Mouse (Mus musculus) cerebellum, adult 2 months (tissue): Measurements from ENCODE around the gene F7.

Experiments
- CTCF ChIP-seq: fragments of 200-500 bp; IDR thresholded peaks from 2 replicates; pipeline ENCODE4 v1.5.1; 2011; ENCODE audit warnings: low read depth, mild to moderate bottlenecking, control low read depth, low read length, moderate library complexity, borderline replicate concordance; ENCODE audit not compliant: insufficient read depth
- POLR2A ChIP-seq: fragments of 200-500 bp; IDR thresholded peaks from 2 replicates; pipeline ENCODE4 v1.6.1; 2011; ENCODE audit warnings: low read length, control low read depth, borderline replicate concordance; ENCODE audit not compliant: insufficient read depth

- TF ChIP-seq CTCF, result no peak
- no peak for TF ChIP-seq POLR2A
These were observed 27.5 kb upstream of the F7 start for GRCm38 (mm10) chr8:12998331-12998730.
